Comparison of ENCODE assay signal across 7 mouse cellular contexts in genomic region chr10:80259861-80260641, GRCm38 (mm10). TPM values are rescaled to one million over a fixed set of nuclear protein-coding genes. Genes with fewer than 3 reads are reported as not detected.
A peak's percentile ranks its signal among the peaks of the same experiment; 100 is the strongest.
DNase-seq lines count a peak whose midpoint lies in the region; ATAC-seq and TF ChIP-seq lines count a peak whose summit lies in the region.

No protein-coding gene starts in this region.

- WGBS in intestine, embryonic 15.5 days: 7% methylated on average over 19 of the region's 19 CpGs
- 2% methylated on average over 19 of the region's 19 CpGs for WGBS in midbrain, embryonic 14.5 days

- DNase-seq in adrenal gland, postnatal 10 days: peak; percentile 86
- peak; percentile 83 to 90 for DNase-seq in cerebellum, postnatal 25 days
- peak; percentile 84 for DNase-seq in gastrocnemius, adult 2 months
- peak; percentile 54 to 74 for DNase-seq in left cerebral cortex, postnatal 25 days (ENCODE audit: low spot score in 2 of 2)
- peak; percentile 62 for DNase-seq in midbrain, embryonic 14.5 days
- DNase-seq in testis, postnatal 10 days (ENCODE audit: low spot score): peak; percentile 93

- H3K4me2 ChIP-seq in intestine, embryonic 15.5 days (replicated peaks): peak overlapping the region; percentile 92
- peak overlapping the region; percentile 75 for H3K4me2 ChIP-seq in midbrain, embryonic 14.5 days (ENCODE audit: low read length)

- H3K36me3 ChIP-seq in intestine, embryonic 15.5 days: peaks cover 29% of the 10 kb centered on the region
- H3K36me3 ChIP-seq in midbrain, embryonic 14.5 days (ENCODE audit: control insufficient read depth, insufficient read depth, low read length): peaks cover 37% of the 10 kb centered on the region

- no peaks in the 10 kb centered on the region for H3K27me3 ChIP-seq in intestine, embryonic 15.5 days (replicated peaks)
- H3K27me3 ChIP-seq in midbrain, embryonic 14.5 days (ENCODE audit: control insufficient read depth, insufficient read depth, low read length): no peaks in the 10 kb centered on the region

- peaks cover 31% of the 10 kb centered on the region for H3K4me1 ChIP-seq in intestine, embryonic 15.5 days (replicated peaks)
- peaks cover 23% of the 10 kb centered on the region for H3K4me1 ChIP-seq in midbrain, embryonic 14.5 days (ENCODE audit: control insufficient read depth, insufficient read depth, low read length)

- peak overlapping the region; percentile 87 for H3K4me3 ChIP-seq in gastrocnemius, adult 2 months
- peak overlapping the region; percentile 49 for H3K4me3 ChIP-seq in intestine, embryonic 15.5 days (replicated peaks)
- H3K4me3 ChIP-seq in midbrain, embryonic 14.5 days (replicated peaks; ENCODE audit: low read depth, low read length): peak overlapping the region; percentile 37

- no peak for ATAC-seq in intestine, embryonic 15.5 days
- no peak for ATAC-seq in midbrain, embryonic 14.5 days (ENCODE audit: low FRiP score, low TSS enrichment)

- intact Hi-C loops in gastrocnemius, adult 2 months (cut with DNase I): loop anchor here (5.0 kb wide), 1 partner anchor 417 kb away; the partner anchor contains the start of gene Mknk2
- intact Hi-C loops in left cerebral cortex, postnatal 25 days (cut with DNase I): loop anchor here (1.0 kb wide), 1 partner anchor 11 kb away; the partner anchor contains the start of gene Ndufs7

- H3K9ac ChIP-seq in intestine, embryonic 15.5 days: peak overlapping the region; percentile 61
- peak overlapping the region; percentile 60 for H3K9ac ChIP-seq in midbrain, embryonic 14.5 days (replicated peaks; ENCODE audit: low read length)

- no peak for TF ChIP-seq CTCF in gastrocnemius, adult 2 months (IDR thresholded peaks at IDR 0.05)

- peak overlapping the region; percentile 97 for H3K27ac ChIP-seq in gastrocnemius, adult 2 months
- peak overlapping the region; percentile 99 for H3K27ac ChIP-seq in intestine, embryonic 15.5 days
- peak overlapping the region; percentile 78 for H3K27ac ChIP-seq in midbrain, embryonic 14.5 days (replicated peaks; ENCODE audit: low read depth, low read length)

- H3K9me3 ChIP-seq in intestine, embryonic 15.5 days: no peaks in the 10 kb centered on the region
- H3K9me3 ChIP-seq in midbrain, embryonic 14.5 days (ENCODE audit: control insufficient read depth, low read length): no peaks in the 10 kb centered on the region

RNA-seq across cellular contexts. Expression of gene Gamt, which starts 0.8 kb away (rescaled TPM):
- 100 to 1,000 TPM; 164 to 167 TPM for total RNA-seq in adrenal gland, postnatal 10 days (2021)
- 10 to 100 TPM; 14.0 to 28.5 TPM for total RNA-seq in gastrocnemius, adult 2 months (2021)
- 71.0 and 112 TPM in 2 replicates for polyA plus RNA-seq in intestine, embryonic 15.5 days (2015; fragmentation: Nextera tagmentation; extraction: Ambion mirVana)
- 10 to 100 TPM; 27.6 to 30.7 TPM for total RNA-seq in left cerebral cortex, postnatal 25 days (2021)
- polyA plus RNA-seq in midbrain, embryonic 14.5 days (2014; fragmentation: Nextera tagmentation; extraction: Ambion mirVana): 15.1 and 16.7 TPM in 2 replicates

RNA-seq across cellular contexts. Expression of gene Dazap1, which starts 1.2 kb away (rescaled TPM):
- 100 to 1,000 TPM in 1 of 2 experiments, 10 to 100 TPM in 1; 93.6 to 121 TPM for total RNA-seq in adrenal gland, postnatal 10 days (2021)
- 10 to 100 TPM; 34.2 to 38.4 TPM for total RNA-seq in gastrocnemius, adult 2 months (2021)
- 53.1 and 57.0 TPM in 2 replicates for polyA plus RNA-seq in intestine, embryonic 15.5 days (2015; fragmentation: Nextera tagmentation; extraction: Ambion mirVana)
- 10 to 100 TPM; 76.9 to 93.8 TPM for total RNA-seq in left cerebral cortex, postnatal 25 days (2021)
- polyA plus RNA-seq in midbrain, embryonic 14.5 days (2014; fragmentation: Nextera tagmentation; extraction: Ambion mirVana): 42.5 and 49.3 TPM in 2 replicates

RNA-seq across cellular contexts. Expression of gene Ndufs7, which starts 11.1 kb away (rescaled TPM):
- total RNA-seq in adrenal gland, postnatal 10 days (2021): 100 to 1,000 TPM; 470 to 572 TPM
- total RNA-seq in gastrocnemius, adult 2 months (2021): 100 to 1,000 TPM; 496 to 663 TPM
- 467 and 534 TPM in 2 replicates for polyA plus RNA-seq in intestine, embryonic 15.5 days (2015; fragmentation: Nextera tagmentation; extraction: Ambion mirVana)
- total RNA-seq in left cerebral cortex, postnatal 25 days (2021): 100 to 1,000 TPM; 182 to 187 TPM
- polyA plus RNA-seq in midbrain, embryonic 14.5 days (2014; fragmentation: Nextera tagmentation; extraction: Ambion mirVana): 274 and 323 TPM in 2 replicates

RNA-seq across cellular contexts. Expression of gene Rps15, which starts 32.2 kb away (rescaled TPM):
- total RNA-seq in adrenal gland, postnatal 10 days (2021): 1,000 to 10,000 TPM; 1,216 to 1,243 TPM
- total RNA-seq in gastrocnemius, adult 2 months (2021): 100 to 1,000 TPM; 634 to 773 TPM
- polyA plus RNA-seq in intestine, embryonic 15.5 days (2015; fragmentation: Nextera tagmentation; extraction: Ambion mirVana): 974 and 1,020 TPM in 2 replicates
- 100 to 1,000 TPM; 788 to 790 TPM for total RNA-seq in left cerebral cortex, postnatal 25 days (2021)
- polyA plus RNA-seq in midbrain, embryonic 14.5 days (2014; fragmentation: Nextera tagmentation; extraction: Ambion mirVana): 622 and 707 TPM in 2 replicates

RNA-seq across cellular contexts. Expression of gene Mum1, which starts 33.8 kb away (rescaled TPM):
- 10 to 100 TPM; 26.5 to 39.2 TPM for total RNA-seq in adrenal gland, postnatal 10 days (2021)
- 10 to 100 TPM; 12.2 to 19.2 TPM for total RNA-seq in gastrocnemius, adult 2 months (2021)
- 53.0 and 55.2 TPM in 2 replicates for polyA plus RNA-seq in intestine, embryonic 15.5 days (2015; fragmentation: Nextera tagmentation; extraction: Ambion mirVana)
- 10 to 100 TPM; 40.9 to 41.2 TPM for total RNA-seq in left cerebral cortex, postnatal 25 days (2021)
- 51.5 and 65.4 TPM in 2 replicates for polyA plus RNA-seq in midbrain, embryonic 14.5 days (2014; fragmentation: Nextera tagmentation; extraction: Ambion mirVana)

Comparison
In these comparisons a context has a peak if more than half of its experiments do, and no peak if none do; other contexts are left out.
1. H3K4me3 ChIP-seq: peak in every context shown above with its lines; median percentile 87 in gastrocnemius, adult 2 months; 49 in intestine, embryonic 15.5 days; 37 in midbrain, embryonic 14.5 days.
2. RNA of gene Gamt, which starts 0.8 kb away (total RNA-seq): 164 to 167 TPM in adrenal gland, postnatal 10 days; 27.6 to 30.7 TPM in left cerebral cortex, postnatal 25 days and 14.0 to 28.5 TPM in gastrocnemius, adult 2 months; every median in the first group is over 4 times any median in the second.
3. Peak in every context shown above with its lines, with median percentiles within 50 percentile points of each other: DNase-seq and H3K27ac ChIP-seq.